Mouse (Mus musculus): ENCODE data around the gene Mif4gd. TPM values are rescaled to one million over a fixed set of nuclear protein-coding genes. Genes with fewer than 3 reads are reported as not detected.
"Not testable (repeated sequence)": the region's sequence is repeated elsewhere in the genome, so short reads cannot be mapped to it uniquely, and the experiment has no call there.

Mif4gd gene
- polyA plus RNA-seq, 1 experiment from 2014 or later = 28.4 TPM

DNA sequence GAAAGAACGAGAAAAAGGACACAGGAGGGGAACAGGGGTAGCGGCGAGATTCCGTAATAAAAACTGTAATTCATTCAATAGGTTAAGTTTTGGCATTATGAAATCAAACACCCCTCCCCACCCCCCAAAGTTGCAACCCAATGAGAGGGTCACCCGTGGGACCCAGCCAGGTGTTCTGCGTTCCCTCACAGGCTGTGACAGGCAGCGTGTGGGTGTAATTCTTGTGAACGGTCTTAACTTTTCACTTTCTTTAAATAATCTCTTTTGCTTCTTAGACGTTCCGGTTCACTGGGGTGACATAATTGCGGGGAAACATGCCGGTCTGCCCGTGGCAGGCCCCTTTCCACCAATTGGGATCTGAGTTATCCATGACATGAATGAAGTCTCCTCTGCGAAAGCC, 32.7 kb upstream of the Mif4gd start:
- H3K4me1 ChIP-seq (ENCODE audit: control insufficient read depth, low read depth, low read length); H3K4me2 ChIP-seq (ENCODE audit: low read depth, low read length); H3K27me3 ChIP-seq (ENCODE audit: control insufficient read depth, insufficient read depth, low read depth, low read length); H3K9me3 ChIP-seq (replicated peaks; ENCODE audit: control insufficient read depth, low read length); H3K4me3 ChIP-seq (ENCODE audit: low read depth, low read length); H3K9ac ChIP-seq (ENCODE audit: low read depth, low read length); ATAC-seq (ENCODE audit: low read depth); H3K27ac ChIP-seq (ENCODE audit: low read length): not testable (repeated sequence)
- peaks cover 11% of the 10 kb centered on the region for H3K36me3 ChIP-seq (ENCODE audit: control insufficient read depth, insufficient read depth)
- 89% methylated on average over 14 of the region's 14 CpGs for WGBS (ENCODE audit: insufficient replicate concordance)

GRCm38 (mm10) chr11:115644308-115644707, 31.5 kb upstream of the Mif4gd start:
- H3K4me1 ChIP-seq (ENCODE audit: control insufficient read depth, low read depth, low read length) = peaks cover 9% of the 10 kb centered on the region
- H3K9me3 ChIP-seq (replicated peaks; ENCODE audit: control insufficient read depth, low read length) = no peaks in the 10 kb centered on the region
- H3K27me3 ChIP-seq (ENCODE audit: control insufficient read depth, insufficient read depth, low read depth, low read length) = no peaks in the 10 kb centered on the region
- no peak overlapping the region for H3K4me3 ChIP-seq (ENCODE audit: low read depth, low read length)
- WGBS (ENCODE audit: insufficient replicate concordance) = 85% methylated on average over 13 of the region's 13 CpGs
- peaks cover 11% of the 10 kb centered on the region for H3K36me3 ChIP-seq (ENCODE audit: control insufficient read depth, insufficient read depth)
- no peak for ATAC-seq (ENCODE audit: low read depth)
- H3K27ac ChIP-seq (ENCODE audit: low read length) = no peak overlapping the region
- no peak overlapping the region for H3K9ac ChIP-seq (ENCODE audit: low read depth, low read length)
- H3K4me2 ChIP-seq (ENCODE audit: low read depth, low read length) = no peak overlapping the region

DNA sequence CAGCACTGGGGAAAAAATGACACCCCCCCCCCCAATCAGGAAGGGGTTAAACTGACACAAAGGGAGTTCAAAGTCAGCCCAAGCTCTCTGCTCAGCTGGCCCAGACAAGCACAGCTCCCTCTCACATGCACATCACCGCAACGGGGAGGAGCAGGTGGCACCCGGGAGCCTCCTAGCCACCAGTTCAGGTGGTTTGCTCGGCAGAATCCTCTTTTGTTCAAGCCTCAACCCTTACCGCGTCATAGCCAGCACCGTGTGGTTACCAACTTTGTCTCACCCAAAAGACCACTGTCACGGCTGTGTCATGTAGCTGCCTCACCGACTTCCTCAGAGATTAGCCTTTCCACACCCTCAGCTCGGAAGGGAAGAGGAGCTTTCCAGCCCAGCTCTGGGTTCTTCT, 30.5 kb upstream of the Mif4gd start:
- no peak overlapping the region for H3K27ac ChIP-seq (ENCODE audit: low read length)
- H3K4me1 ChIP-seq (ENCODE audit: control insufficient read depth, low read depth, low read length) = peaks cover 9% of the 10 kb centered on the region
- H3K9me3 ChIP-seq (replicated peaks; ENCODE audit: control insufficient read depth, low read length) = no peaks in the 10 kb centered on the region
- no peak for ATAC-seq (ENCODE audit: low read depth)
- H3K36me3 ChIP-seq (ENCODE audit: control insufficient read depth, insufficient read depth) = peaks cover 11% of the 10 kb centered on the region
- WGBS (ENCODE audit: insufficient replicate concordance) = 46% methylated on average over 10 of the region's 10 CpGs
- no peak overlapping the region for H3K9ac ChIP-seq (ENCODE audit: low read depth, low read length)
- H3K4me3 ChIP-seq (ENCODE audit: low read depth, low read length) = no peak overlapping the region
- no peaks in the 10 kb centered on the region for H3K27me3 ChIP-seq (ENCODE audit: control insufficient read depth, insufficient read depth, low read depth, low read length)
- H3K4me2 ChIP-seq (ENCODE audit: low read depth, low read length) = no peak overlapping the region

DNA sequence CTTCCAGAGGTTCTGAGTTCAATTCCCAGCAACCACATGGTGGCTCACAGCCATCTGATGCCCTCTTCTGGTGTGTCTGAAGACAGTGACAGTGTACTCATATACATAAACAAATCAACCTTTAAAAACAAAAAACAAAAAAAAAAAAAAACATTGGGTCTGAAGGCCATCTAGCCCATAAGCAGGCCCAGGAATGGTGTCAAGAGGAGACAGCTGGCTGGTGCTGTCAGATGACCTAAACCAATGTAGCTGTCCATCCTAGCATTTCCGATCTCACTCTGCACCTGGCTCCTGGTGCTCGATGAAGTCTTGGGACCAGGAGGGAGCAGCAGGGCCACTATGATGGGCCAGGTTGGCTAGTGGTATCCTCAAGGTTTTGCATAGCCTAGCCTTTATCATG, 29.9 kb upstream of the Mif4gd start:
- Histone ChIP-seq H3K27ac (ENCODE audit: low read length) (no peak overlapping the region), H3K4me3 (ENCODE audit: low read depth, low read length) (no peak overlapping the region), H3K4me2 (ENCODE audit: low read depth, low read length) (no peak overlapping the region), H3K9me3 (replicated peaks; ENCODE audit: control insufficient read depth, low read length) (no peaks in the 10 kb centered on the region), H3K9ac (ENCODE audit: low read depth, low read length) (no peak overlapping the region), H3K4me1 (ENCODE audit: control insufficient read depth, low read depth, low read length) (peaks cover 9% of the 10 kb centered on the region), H3K36me3 (ENCODE audit: control insufficient read depth, insufficient read depth) (peaks cover 7% of the 10 kb centered on the region), H3K27me3 (ENCODE audit: control insufficient read depth, insufficient read depth, low read depth, low read length) (no peaks in the 10 kb centered on the region)
- ATAC-seq (ENCODE audit: low read depth) = no peak
- WGBS (ENCODE audit: insufficient replicate concordance) = 79% methylated on average over 2 of the region's 2 CpGs

GRCm38 (mm10) chr11:115641664-115642036, 28.9 kb upstream of the Mif4gd start:
- no peaks in the 10 kb centered on the region for H3K27me3 ChIP-seq (ENCODE audit: control insufficient read depth, insufficient read depth, low read depth, low read length)
- no peaks in the 10 kb centered on the region for H3K9me3 ChIP-seq (replicated peaks; ENCODE audit: control insufficient read depth, low read length)
- H3K4me2 ChIP-seq (ENCODE audit: low read depth, low read length) = no peak overlapping the region
- H3K9ac ChIP-seq (ENCODE audit: low read depth, low read length) = no peak overlapping the region
- H3K4me3 ChIP-seq (ENCODE audit: low read depth, low read length) = no peak overlapping the region
- no peak overlapping the region for H3K27ac ChIP-seq (ENCODE audit: low read length)
- WGBS (ENCODE audit: insufficient replicate concordance) = 72% methylated on average over 4 of the region's 4 CpGs
- ATAC-seq (ENCODE audit: low read depth) = no peak
- peaks cover 7% of the 10 kb centered on the region for H3K36me3 ChIP-seq (ENCODE audit: control insufficient read depth, insufficient read depth)
- peaks cover 9% of the 10 kb centered on the region for H3K4me1 ChIP-seq (ENCODE audit: control insufficient read depth, low read depth, low read length)

GRCm38 (mm10) chr11:115640978-115641663, 28.4 kb upstream of the Mif4gd start:
- H3K27me3 ChIP-seq (ENCODE audit: control insufficient read depth, insufficient read depth, low read depth, low read length) = no peaks in the 10 kb centered on the region
- WGBS (ENCODE audit: insufficient replicate concordance) = 16% methylated on average over 14 of the region's 14 CpGs
- H3K27ac ChIP-seq (ENCODE audit: low read length) = no peak overlapping the region
- no peak for ATAC-seq (ENCODE audit: low read depth)
- H3K4me1 ChIP-seq (ENCODE audit: control insufficient read depth, low read depth, low read length) = peaks cover 9% of the 10 kb centered on the region
- H3K4me2 ChIP-seq (ENCODE audit: low read depth, low read length) = no peak overlapping the region
- H3K4me3 ChIP-seq (ENCODE audit: low read depth, low read length) = no peak overlapping the region
- no peak overlapping the region for H3K9ac ChIP-seq (ENCODE audit: low read depth, low read length)
- no peaks in the 10 kb centered on the region for H3K9me3 ChIP-seq (replicated peaks; ENCODE audit: control insufficient read depth, low read length)
- peaks cover 4% of the 10 kb centered on the region for H3K36me3 ChIP-seq (ENCODE audit: control insufficient read depth, insufficient read depth)

DNA sequence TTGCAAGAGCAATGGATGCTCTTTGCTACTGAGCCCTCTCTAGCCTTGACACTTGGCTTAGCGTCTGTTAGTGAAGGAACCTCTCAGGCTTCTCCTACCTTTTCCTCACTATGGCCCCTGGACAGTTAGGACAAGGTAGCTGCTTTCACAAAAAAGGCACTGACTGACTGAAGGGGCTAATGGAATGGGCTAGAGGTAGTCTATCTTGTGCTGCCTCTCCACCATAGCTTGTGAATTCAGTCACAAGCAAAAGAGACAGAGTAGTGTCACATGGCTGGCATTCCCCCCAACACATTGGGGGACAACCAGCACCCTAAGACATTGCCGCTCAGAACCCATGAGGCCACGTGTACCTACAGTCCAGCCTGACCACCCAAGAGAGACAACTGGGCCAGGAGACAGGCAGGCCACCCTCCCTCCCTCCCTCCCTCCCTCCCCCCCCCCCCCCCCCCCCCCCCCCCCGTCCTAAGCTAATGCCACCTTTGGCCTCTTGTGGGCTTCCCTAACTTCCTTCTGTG, 27.6 kb upstream of the Mif4gd start:
- Histone ChIP-seq H3K27me3 (ENCODE audit: control insufficient read depth, insufficient read depth, low read depth, low read length) (no peaks in the 10 kb centered on the region), H3K9me3 (replicated peaks; ENCODE audit: control insufficient read depth, low read length) (no peaks in the 10 kb centered on the region), H3K36me3 (ENCODE audit: control insufficient read depth, insufficient read depth) (peaks cover 4% of the 10 kb centered on the region), H3K4me1 (ENCODE audit: control insufficient read depth, low read depth, low read length) (peaks cover 9% of the 10 kb centered on the region), H3K9ac (ENCODE audit: low read depth, low read length) (no peak overlapping the region), H3K4me2 (ENCODE audit: low read depth, low read length) (no peak overlapping the region), H3K4me3 (ENCODE audit: low read depth, low read length) (no peak overlapping the region), H3K27ac (ENCODE audit: low read length) (no peak overlapping the region)
- WGBS (ENCODE audit: insufficient replicate concordance) = 68% methylated on average over 3 of the region's 4 CpGs
- ATAC-seq (ENCODE audit: low read depth) = no peak

GRCm38 (mm10) chr11:115639540-115639939, 26.8 kb upstream of the Mif4gd start:
- no peaks in the 10 kb centered on the region for H3K27me3 ChIP-seq (ENCODE audit: control insufficient read depth, insufficient read depth, low read depth, low read length)
- 74% methylated on average over 4 of the region's 4 CpGs for WGBS (ENCODE audit: insufficient replicate concordance)
- no peak overlapping the region for H3K4me2 ChIP-seq (ENCODE audit: low read depth, low read length)
- no peak overlapping the region for H3K27ac ChIP-seq (ENCODE audit: low read length)
- no peak overlapping the region for H3K9ac ChIP-seq (ENCODE audit: low read depth, low read length)
- H3K4me1 ChIP-seq (ENCODE audit: control insufficient read depth, low read depth, low read length) = peaks cover 9% of the 10 kb centered on the region
- H3K9me3 ChIP-seq (replicated peaks; ENCODE audit: control insufficient read depth, low read length) = no peaks in the 10 kb centered on the region
- no peak for ATAC-seq (ENCODE audit: low read depth)
- H3K4me3 ChIP-seq (ENCODE audit: low read depth, low read length) = no peak overlapping the region
- peaks cover 2% of the 10 kb centered on the region for H3K36me3 ChIP-seq (ENCODE audit: control insufficient read depth, insufficient read depth)

- no peak overlapping the region for H3K4me2 ChIP-seq (ENCODE audit: low read depth, low read length)
- no peak overlapping the region for H3K9ac ChIP-seq (ENCODE audit: low read depth, low read length)
- H3K36me3 ChIP-seq (ENCODE audit: control insufficient read depth, insufficient read depth) = no peaks in the 10 kb centered on the region
- 43% methylated on average over 5 of the region's 5 CpGs for WGBS (ENCODE audit: insufficient replicate concordance)
- H3K4me3 ChIP-seq (ENCODE audit: low read depth, low read length) = no peak overlapping the region
- H3K27ac ChIP-seq (ENCODE audit: low read length) = no peak overlapping the region
- ATAC-seq (ENCODE audit: low read depth) = no peak
- H3K4me1 ChIP-seq (ENCODE audit: control insufficient read depth, low read depth, low read length) = peaks cover 9% of the 10 kb centered on the region
- no peaks in the 10 kb centered on the region for H3K27me3 ChIP-seq (ENCODE audit: control insufficient read depth, insufficient read depth, low read depth, low read length)
- H3K9me3 ChIP-seq (replicated peaks; ENCODE audit: control insufficient read depth, low read length) = no peaks in the 10 kb centered on the region
Measured at GRCm38 (mm10) chr11:115638498-115639409, 26.0 kb upstream of the Mif4gd start.

Data from liver, embryonic 16.5 days (tissue).